Mouse (Mus musculus) cortical plate, adult 2 months (tissue): ENCODE data around the gene Ppara.

Experiments used
- CTCF ChIP-seq: fragments of 200-500 bp; IDR thresholded peaks from 2 replicates; pipeline ENCODE4 v1.5.1; 2011; ENCODE audit warnings: mild to moderate bottlenecking, control low read depth, low read length; ENCODE audit not compliant: insufficient read depth; ENCODE audit errors: extremely low read depth
- POLR2A ChIP-seq: fragments of 200-500 bp; IDR thresholded peaks from 2 replicates; pipeline ENCODE4 v1.6.1; 2011; ENCODE audit warnings: mild to moderate bottlenecking, low read length, control low read depth; ENCODE audit not compliant: insufficient read depth; ENCODE audit errors: extremely low read depth

- TF ChIP-seq CTCF (peak; percentile 87), POLR2A (no peak)
Observed at GRCm38 (mm10) chr15:85709268-85709973, 25.4 kb upstream of the Ppara start.
